Mouse (Mus musculus) kidney, adult 2 months (tissue): ENCODE data around the gene Cpn1.

Source experiments
- CTCF ChIP-seq: fragments of 200-500 bp; conservative IDR thresholded peaks from 2 replicates; pipeline ENCODE4 v1.5.1; 2011; ENCODE audit warnings: low read depth, mild to moderate bottlenecking, control low read depth, low read length, moderate library complexity, mixed read lengths; ENCODE audit not compliant: insufficient read depth, insufficient read length
- POLR2A ChIP-seq: fragments of 200-500 bp; IDR thresholded peaks from one replicate; pipeline ENCODE4 v1.6.1; 2011; ENCODE audit warnings: low read depth, low read length, control low read depth

GRCm38 (mm10) chr19:43915431-43915830, 70.9 kb downstream of the Cpn1 start:
- TF ChIP-seq CTCF (no peak), POLR2A (no peak)
